Mouse (Mus musculus) midbrain, embryonic 15.5 days (tissue): ENCODE data around the gene Flt1. TPM values are rescaled to one million over a fixed set of nuclear protein-coding genes. Genes with fewer than 3 reads are reported as not detected.

Experiments used
- ATAC-seq: fragments of 200-750 bp; cut with Nextera tagmentation; replicated peaks from 2 replicates; pipeline ENCODE4 v1.8.0; 2017; ENCODE audit warnings: moderate TSS enrichment
- H3K27ac ChIP-seq: fragments of 300-500 bp; sonication (generic); 2 replicates; pipeline ENCODE4 v1.5.1; 2015; ENCODE audit warnings: mild to moderate bottlenecking, inconsistent platforms
- H3K27me3 ChIP-seq: fragments of 300-500 bp; sonication (generic); replicated peaks from 2 replicates; pipeline ENCODE4 v1.6.1; 2015; ENCODE audit warnings: inconsistent platforms
- H3K36me3 ChIP-seq: fragments of 300-500 bp; sonication (generic); replicated peaks from 2 replicates; pipeline ENCODE4 v1.6.1; 2015; ENCODE audit warnings: inconsistent platforms
- H3K4me1 ChIP-seq: fragments of 300-500 bp; sonication (generic); 2 replicates; pipeline ENCODE4 v1.6.1; 2015; ENCODE audit warnings: inconsistent platforms
- H3K4me2 ChIP-seq: fragments of 300-500 bp; sonication (generic); 2 replicates; pipeline ENCODE4 v1.6.1; 2015; ENCODE audit warnings: inconsistent platforms, mild to moderate bottlenecking, moderate library complexity
- H3K4me3 ChIP-seq: fragments of 300-500 bp; sonication (generic); 2 replicates; pipeline ENCODE4 v1.5.1; 2015; ENCODE audit warnings: mild to moderate bottlenecking, inconsistent platforms
- H3K9ac ChIP-seq: fragments of 300-500 bp; sonication (generic); 2 replicates; pipeline ENCODE4 v1.6.1; 2015; ENCODE audit warnings: mild to moderate bottlenecking, inconsistent platforms
- H3K9me3 ChIP-seq: fragments of 300-500 bp; sonication (generic); 2 replicates; pipeline ENCODE4 v1.6.1; 2016; ENCODE audit warnings: inconsistent platforms
- WGBS: fragments of 180-500 bp; shearing (Covaris S2); methylation state at CpG from one replicate; pipeline ENCODE4 v1.1.7; 2015; ENCODE audit warnings: mixed read lengths; 5-methylcytosine and 5-hydroxymethylcytosine counted together
- polyA plus RNA-seq: library from polyadenylated mRNA; unstranded; fragments of >200 nt; fragmentation: Nextera tagmentation; extraction: Ambion mirVana; gene quantifications from 2 replicates; pipeline ENCODE4 v1.2.1, GENCODE M21; 2015

The Flt1 gene
- polyA plus RNA-seq, 1 experiment from 2014 or later: 13.4 TPM

DNA sequence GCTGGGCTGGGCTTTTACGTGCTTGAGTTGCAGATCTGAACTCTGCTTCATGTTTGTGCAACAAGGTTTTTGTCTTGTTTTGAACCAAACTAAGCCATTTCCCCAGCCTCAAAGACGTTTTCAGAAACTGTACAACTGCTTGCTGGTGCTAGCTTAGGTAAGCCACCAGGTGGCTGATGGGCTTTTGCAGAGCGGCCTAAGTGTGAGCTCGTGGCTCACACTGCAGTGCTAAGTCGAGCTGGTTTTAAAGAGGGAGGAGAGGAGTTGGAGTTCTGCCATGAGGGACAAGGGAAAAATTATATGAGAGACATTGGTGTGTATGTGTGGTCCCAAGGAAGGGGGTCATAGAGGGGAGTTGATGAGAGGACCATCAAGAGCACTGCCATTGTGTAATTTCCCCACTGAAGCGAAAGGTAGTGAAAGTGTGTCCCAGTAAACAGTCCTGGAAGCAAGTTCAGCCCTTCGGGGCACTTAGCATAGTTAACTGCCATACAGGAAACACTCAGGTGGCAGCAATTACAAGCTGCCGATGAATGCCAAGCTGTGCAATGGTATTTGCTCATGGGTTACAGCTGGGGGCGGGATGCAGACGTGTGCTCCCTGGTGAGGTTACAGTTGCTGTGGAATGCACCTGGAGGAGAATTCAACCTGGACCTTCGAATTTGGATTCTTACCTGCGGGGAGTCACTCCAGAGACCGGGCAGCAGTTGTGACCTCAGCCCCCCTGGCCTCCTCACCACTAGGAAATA is 173.8 kb downstream of the Flt1 start:
- H3K4me3 ChIP-seq: no peak overlapping the region
- 90% methylated on average over 13 of the region's 13 CpGs for WGBS

DNA sequence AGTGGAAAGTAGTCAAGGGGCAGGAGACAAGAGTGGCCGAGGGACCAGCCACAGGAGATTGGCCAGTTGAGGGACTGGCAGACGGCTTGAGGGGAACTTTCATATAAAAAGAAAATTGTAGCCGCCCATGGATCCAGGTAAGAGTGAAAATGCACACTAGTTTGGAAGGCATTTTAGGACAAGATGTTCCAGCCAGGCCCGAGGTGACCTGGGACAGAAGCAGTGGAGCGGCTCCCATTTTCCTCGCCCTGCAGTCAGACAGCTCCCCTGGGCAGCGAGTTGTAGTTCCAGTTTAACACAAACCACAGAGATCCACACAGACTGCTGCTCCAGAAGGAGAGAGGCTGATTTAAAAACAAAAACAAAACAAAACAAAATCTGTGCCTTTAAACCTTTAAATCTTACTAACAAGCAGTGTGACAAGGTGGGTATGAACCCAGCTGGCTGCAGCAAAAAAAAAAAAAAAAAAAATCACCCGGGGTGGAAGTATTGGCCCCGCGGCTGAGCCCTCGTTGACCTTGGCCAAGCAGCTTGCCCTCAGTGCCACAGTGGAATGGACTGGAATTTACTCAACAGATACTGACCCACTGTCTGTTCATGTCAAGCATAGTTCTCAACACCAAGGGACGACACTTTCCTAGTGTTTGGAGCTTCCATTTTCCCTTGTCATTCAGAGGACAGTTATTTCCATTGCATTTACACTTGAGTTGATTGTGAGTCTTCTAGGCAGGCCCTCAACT is 176.6 kb downstream of the Flt1 start:
- no peak overlapping the region for H3K4me2 ChIP-seq
- no peaks in the 10 kb centered on the region for H3K4me1 ChIP-seq
- no peak overlapping the region for H3K27ac ChIP-seq
- H3K27me3 ChIP-seq: no peaks in the 10 kb centered on the region
- peaks cover 10% of the 10 kb centered on the region; the same call in 1 of the 2 replicates for H3K36me3 ChIP-seq
- 90% methylated on average over 12 of the region's 12 CpGs for WGBS
- ATAC-seq: no peak
- H3K4me3 ChIP-seq: no peak overlapping the region
- no peaks in the 10 kb centered on the region for H3K9me3 ChIP-seq
- no peak overlapping the region for H3K9ac ChIP-seq

More for the DNA sequence above, 173.8 kb downstream of the Flt1 start:
- Histone ChIP-seq H3K27me3 (no peaks in the 10 kb centered on the region), H3K9me3 (no peaks in the 10 kb centered on the region), H3K36me3 (peaks cover 6% of the 10 kb centered on the region; the same call in 1 of the 2 replicates), H3K27ac (no peak overlapping the region), H3K4me2 (no peak overlapping the region), H3K4me1 (no peaks in the 10 kb centered on the region), H3K9ac (no peak overlapping the region)
- ATAC-seq: no peak

DNA sequence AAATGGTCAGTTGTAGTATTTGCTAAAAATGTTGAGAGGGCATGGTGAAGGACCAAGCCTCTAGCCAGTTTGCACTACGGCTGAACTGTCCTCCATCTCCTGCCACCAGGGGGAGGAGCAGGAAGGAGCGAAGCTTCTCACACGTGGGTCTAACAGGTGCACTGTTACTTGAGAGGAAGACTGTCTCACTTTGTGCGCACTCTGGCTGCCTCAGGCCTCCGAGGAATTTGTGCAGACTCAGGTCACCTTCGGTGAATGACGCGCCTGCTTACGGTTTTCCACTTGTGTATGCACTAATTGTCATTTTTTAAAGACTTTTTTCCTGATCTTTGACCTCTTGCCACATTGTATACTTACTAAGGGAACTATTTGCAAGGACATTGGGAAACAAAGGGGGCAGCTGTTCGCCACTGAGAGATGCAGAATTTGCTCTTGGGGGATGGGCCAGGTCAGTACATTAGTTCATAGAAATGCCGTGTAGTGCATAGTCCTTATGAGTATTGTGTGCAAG is 180.0 kb downstream of the Flt1 start:
- no peak overlapping the region for H3K4me2 ChIP-seq
- H3K9me3 ChIP-seq: no peaks in the 10 kb centered on the region
- H3K9ac ChIP-seq: no peak overlapping the region
- no peak for ATAC-seq
- no peaks in the 10 kb centered on the region for H3K4me1 ChIP-seq
- no peak overlapping the region for H3K4me3 ChIP-seq
- H3K36me3 ChIP-seq: peaks cover 17% of the 10 kb centered on the region
- no peaks in the 10 kb centered on the region for H3K27me3 ChIP-seq
- H3K27ac ChIP-seq: no peak overlapping the region
- 72% methylated on average over 11 of the region's 11 CpGs for WGBS

DNA sequence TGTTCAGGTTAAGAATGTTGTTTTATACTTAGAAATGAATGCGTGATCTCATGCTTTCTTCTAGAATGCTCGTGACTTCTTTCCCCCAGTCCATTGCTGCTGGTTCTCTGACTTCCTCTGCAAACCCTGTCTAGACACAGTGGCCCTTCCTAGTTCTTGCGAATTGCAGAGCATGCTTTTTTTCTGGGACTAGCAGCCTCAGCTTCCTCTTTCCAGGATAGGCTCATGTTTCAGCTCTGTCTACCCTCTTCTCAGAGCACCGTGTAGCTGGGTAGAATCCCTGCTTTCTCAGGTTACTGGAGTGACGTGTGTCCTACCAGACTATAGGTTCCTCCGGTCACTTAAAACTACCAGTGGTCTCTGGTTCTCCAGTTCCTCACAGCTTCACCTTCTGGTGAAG is 183.5 kb downstream of the Flt1 start:
- no peak overlapping the region for H3K4me3 ChIP-seq
- no peak overlapping the region for H3K4me2 ChIP-seq
- no peak for ATAC-seq
- peaks cover 11% of the 10 kb centered on the region; the same call in 1 of the 2 replicates for H3K36me3 ChIP-seq
- no peaks in the 10 kb centered on the region for H3K9me3 ChIP-seq
- no peak overlapping the region for H3K9ac ChIP-seq
- H3K27me3 ChIP-seq: no peaks in the 10 kb centered on the region
- no peak overlapping the region for H3K27ac ChIP-seq
- H3K4me1 ChIP-seq: no peaks in the 10 kb centered on the region
- 91% methylated on average over 6 of the region's 6 CpGs for WGBS

DNA sequence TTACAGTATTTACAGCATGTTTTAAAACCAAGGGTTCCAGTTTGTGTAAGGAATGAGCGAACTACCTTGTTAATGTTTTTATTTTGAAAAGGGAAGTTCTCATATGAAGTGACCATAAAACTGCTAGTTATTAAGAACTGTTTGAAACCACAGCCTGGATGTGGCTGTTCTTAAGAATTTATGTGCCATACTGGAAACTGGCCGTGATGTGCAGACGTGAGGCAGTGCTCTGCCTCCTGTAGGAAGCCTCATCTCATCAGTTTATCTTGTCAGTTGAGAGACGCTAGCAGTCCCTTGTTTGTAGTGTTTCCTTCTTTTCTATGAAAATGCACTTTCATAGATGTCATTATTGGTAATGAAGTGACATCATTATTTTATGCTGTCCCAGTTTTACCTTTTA is 186.0 kb downstream of the Flt1 start:
- no peaks in the 10 kb centered on the region for H3K9me3 ChIP-seq
- peaks cover 16% of the 10 kb centered on the region; the same call in 1 of the 2 replicates for H3K36me3 ChIP-seq
- H3K27ac ChIP-seq: no peak overlapping the region
- no peak for ATAC-seq
- 96% methylated on average over 4 of the region's 4 CpGs for WGBS
- H3K27me3 ChIP-seq: no peaks in the 10 kb centered on the region
- H3K9ac ChIP-seq: no peak overlapping the region
- no peaks in the 10 kb centered on the region for H3K4me1 ChIP-seq
- H3K4me2 ChIP-seq: no peak overlapping the region
- H3K4me3 ChIP-seq: no peak overlapping the region

DNA sequence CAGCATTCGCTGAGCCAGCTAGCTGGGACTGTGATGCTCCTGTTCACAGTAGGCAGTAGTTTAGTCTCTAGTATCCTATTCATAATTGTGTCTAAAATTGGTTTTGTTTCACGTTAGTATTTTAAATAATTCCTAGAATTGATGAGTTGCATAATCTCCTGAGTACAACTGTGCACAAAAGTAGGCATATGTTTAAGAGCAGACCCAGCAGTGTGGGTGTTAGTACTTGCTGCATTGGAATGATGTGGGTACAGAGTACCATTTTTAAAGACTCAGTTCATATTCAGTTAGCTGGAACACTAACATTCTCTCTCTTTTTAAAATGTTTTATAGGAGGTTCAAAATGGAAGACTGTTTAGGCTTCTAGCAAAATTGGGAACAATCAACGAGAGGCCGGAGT is 186.4 kb downstream of the Flt1 start:
- H3K27me3 ChIP-seq: no peaks in the 10 kb centered on the region
- WGBS: 94% methylated on average over 4 of the region's 4 CpGs
- no peak overlapping the region for H3K9ac ChIP-seq
- no peaks in the 10 kb centered on the region for H3K4me1 ChIP-seq
- no peak overlapping the region for H3K4me3 ChIP-seq
- no peaks in the 10 kb centered on the region for H3K9me3 ChIP-seq
- H3K36me3 ChIP-seq: peaks cover 16% of the 10 kb centered on the region; the same call in 1 of the 2 replicates
- H3K27ac ChIP-seq: no peak overlapping the region
- ATAC-seq: no peak
- H3K4me2 ChIP-seq: no peak overlapping the region

DNA sequence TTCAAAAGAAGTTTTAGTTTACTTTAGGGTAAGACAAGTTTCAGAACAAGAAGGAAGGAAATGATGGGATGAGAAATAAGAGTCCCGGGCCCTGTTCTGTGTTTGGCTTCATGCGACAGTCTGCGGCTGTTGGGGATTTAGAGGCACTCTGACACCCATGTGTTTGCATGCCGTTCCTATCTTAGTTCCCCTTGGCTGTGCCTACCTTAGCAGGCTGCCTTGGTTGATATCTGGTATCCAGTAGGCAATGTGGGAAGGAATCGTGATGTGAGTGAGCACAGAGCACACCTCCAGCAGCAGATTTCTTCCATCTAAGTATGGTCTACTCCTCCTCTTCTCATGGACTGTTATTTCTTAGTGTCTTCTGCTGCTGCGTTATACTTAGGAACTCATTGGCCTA is 193.8 kb downstream of the Flt1 start:
- no peak for ATAC-seq
- H3K4me1 ChIP-seq: no peaks in the 10 kb centered on the region
- H3K4me2 ChIP-seq: no peak overlapping the region
- no peaks in the 10 kb centered on the region for H3K9me3 ChIP-seq
- 95% methylated on average over 6 of the region's 6 CpGs for WGBS
- H3K4me3 ChIP-seq: no peak overlapping the region
- H3K27ac ChIP-seq: no peak overlapping the region
- no peak overlapping the region for H3K9ac ChIP-seq
- H3K27me3 ChIP-seq: no peaks in the 10 kb centered on the region
- H3K36me3 ChIP-seq: 0 out of 2 replicates have a peak, but pooled peaks cover 12% of the 10 kb centered on the region

DNA sequence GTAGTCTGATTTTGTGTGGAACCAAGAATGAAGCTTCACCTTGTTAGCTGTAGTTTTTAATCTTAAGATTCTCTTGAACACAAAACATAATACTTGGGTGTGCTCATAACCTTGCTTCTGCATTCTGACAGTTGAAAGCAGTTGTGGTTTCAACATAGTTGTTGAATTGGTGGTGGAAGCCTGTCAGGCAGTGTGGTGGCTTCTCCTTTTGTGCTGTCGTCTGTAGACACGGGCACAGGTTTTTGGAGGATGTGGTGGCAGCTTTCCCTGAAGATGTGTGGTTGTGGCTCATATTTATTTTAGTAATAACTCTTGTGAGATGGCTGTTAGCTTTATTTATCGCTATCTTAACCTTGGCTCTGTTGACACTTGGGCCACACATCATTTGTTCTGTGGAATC is 198.0 kb downstream of the Flt1 start:
- H3K4me3 ChIP-seq: no peak overlapping the region
- H3K4me1 ChIP-seq: no peaks in the 10 kb centered on the region
- no peaks in the 10 kb centered on the region for H3K9me3 ChIP-seq
- WGBS: 86% methylated on average over 3 of the region's 3 CpGs
- H3K9ac ChIP-seq: no peak overlapping the region
- peaks cover 7% of the 10 kb centered on the region; the same call in 1 of the 2 replicates for H3K36me3 ChIP-seq
- H3K27ac ChIP-seq: no peak overlapping the region
- ATAC-seq: no peak
- no peak overlapping the region for H3K4me2 ChIP-seq
- H3K27me3 ChIP-seq: no peaks in the 10 kb centered on the region

DNA sequence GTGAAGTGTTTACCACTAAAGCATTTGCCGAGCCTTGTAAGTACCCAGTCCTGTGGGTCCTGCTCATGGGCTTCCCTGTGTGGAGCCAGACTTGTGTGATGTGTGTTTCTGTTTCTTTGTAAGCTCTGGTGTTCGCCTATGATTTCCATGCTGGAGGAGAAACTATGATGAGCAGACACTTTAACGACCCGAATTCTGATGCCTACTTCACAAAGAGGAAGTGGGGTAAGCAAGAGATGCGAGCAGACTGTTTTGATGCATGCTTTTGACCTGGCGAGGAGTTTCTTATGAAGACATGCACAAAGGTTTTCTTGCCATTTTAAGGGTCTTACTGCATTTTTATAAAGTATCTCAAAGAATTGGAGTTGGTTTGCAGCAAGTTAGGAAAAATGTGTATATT is 198.8 kb downstream of the Flt1 start:
- no peaks in the 10 kb centered on the region for H3K9me3 ChIP-seq

More for the DNA sequence above, 198.8 kb downstream of the Flt1 start:
- Histone ChIP-seq H3K4me2 (no peak overlapping the region), H3K27ac (no peak overlapping the region), H3K4me1 (no peaks in the 10 kb centered on the region), H3K9ac (no peak overlapping the region), H3K4me3 (no peak overlapping the region), H3K36me3 (peaks cover 7% of the 10 kb centered on the region; the same call in 1 of the 2 replicates), H3K27me3 (no peaks in the 10 kb centered on the region)
- no peak for ATAC-seq
- 93% methylated on average over 6 of the region's 6 CpGs for WGBS

Other genes starting within 250 kb of the Flt1 start
- gene Pomp, start 134.4 kb upstream of the Flt1 start, polyA plus RNA-seq: 425 and 436 TPM in 2 replicates
- 5.5 and 5.6 TPM in 2 replicates for gene Slc46a3, start 168.8 kb upstream of the Flt1 start, polyA plus RNA-seq
- 45.6 and 46.4 TPM in 2 replicates for gene Mtus2, start 231.3 kb upstream of the Flt1 start, polyA plus RNA-seq